ENCODE assay signal across 13 mouse cellular contexts in genomic region chr10:99271016-99271415, GRCm38 (mm10). TPM values are rescaled to one million over a fixed set of nuclear protein-coding genes. Genes with fewer than 3 reads are reported as not detected.
DNase-seq lines count a peak whose midpoint lies in the region; ATAC-seq lines count a peak whose summit lies in the region.
"Had no signal": no experiment of that assay in that cellular context is flagged by ENCODE, and none has a peak within 500 bp of the region (broad histone marks: within the 10 kb centered on the region; RNA-seq: fewer than 3 reads in every experiment).

No protein-coding gene starts in this region.

- peaks cover 3% of the 10 kb centered on the region for H3K36me3 ChIP-seq in lung, embryonic 16.5 days (ENCODE audit: control insufficient read depth, insufficient read depth, low read length)
- H3K36me3 ChIP-seq in limb, embryonic 10.5 days, result peaks cover 19% of the 10 kb centered on the region
- H3K36me3 ChIP-seq in hindbrain, embryonic 12.5 days, result no peaks in the 10 kb centered on the region

- H3K4me1 ChIP-seq in lung, embryonic 16.5 days (replicated peaks; ENCODE audit: control insufficient read depth, insufficient read depth, low read length), result peaks cover 45% of the 10 kb centered on the region
- H3K4me1 ChIP-seq in limb, embryonic 10.5 days, result peaks cover 60% of the 10 kb centered on the region
- peaks cover 31% of the 10 kb centered on the region for H3K4me1 ChIP-seq in hindbrain, embryonic 12.5 days

- no peak for ATAC-seq in lung, embryonic 16.5 days (ENCODE audit: low read depth)
- ATAC-seq in megakaryocyte, adult 5-6 weeks (ENCODE audit: poor library complexity, severe bottlenecking), result no peak
- ATAC-seq in hindbrain, embryonic 12.5 days (ENCODE audit: low FRiP score), result no peak

- WGBS in lung, embryonic 16.5 days, result 49% methylated on average over 11 of the region's 11 CpGs
- 75% methylated on average over 11 of the region's 11 CpGs for WGBS in limb, embryonic 10.5 days
- 75% methylated on average over 11 of the region's 11 CpGs for WGBS in hindbrain, embryonic 12.5 days

- H3K27ac ChIP-seq in lung, embryonic 16.5 days (ENCODE audit: low read length), result peak overlapping the region; percentile 54
- peak overlapping the region; percentile 99 for H3K27ac ChIP-seq in limb, embryonic 10.5 days
- H3K27ac ChIP-seq in hindbrain, embryonic 12.5 days, result no peak overlapping the region
- H3K27ac ChIP-seq: hindbrain, embryonic 14.5 days had no signal

- H3K4me2 ChIP-seq in lung, embryonic 16.5 days (ENCODE audit: low read depth, low read length), result no peak overlapping the region
- H3K4me2 ChIP-seq in hindbrain, embryonic 12.5 days (replicated peaks), result no peak overlapping the region
- H3K4me2 ChIP-seq: heart, embryonic 11.5 days; hindbrain, embryonic 14.5 days had no signal

- peak; percentile 36 to 86 for DNase-seq in adrenal gland, adult (ENCODE audit: inconsistent age in 2 of 2, low spot score in 1 of 2)
- no peak for DNase-seq in adrenal gland, postnatal 4 days (ENCODE audit: low spot score in 2 of 2)
- DNase-seq in lung, postnatal 36 days, result no peak
- DNase-seq in limb, embryonic 10.5 days (ENCODE audit: low spot score), result no peak
- DNase-seq in yolk sac, embryonic 10.5 days (ENCODE audit: low spot score), result peak; percentile 79
- DNase-seq: left cerebral cortex, postnatal 4 days; thymus, adult 2 months had no signal

- no peak overlapping the region for H3K9ac ChIP-seq in lung, embryonic 16.5 days (ENCODE audit: low read length)
- H3K9ac ChIP-seq in hindbrain, embryonic 12.5 days, result no peak overlapping the region
- H3K9ac ChIP-seq: hindbrain, embryonic 14.5 days had no signal

- no peak overlapping the region for H3K4me3 ChIP-seq in lung, embryonic 16.5 days (ENCODE audit: low read length)
- no peak overlapping the region for H3K4me3 ChIP-seq in limb, embryonic 10.5 days
- H3K4me3 ChIP-seq in hindbrain, embryonic 12.5 days, result no peak overlapping the region
- H3K4me3 ChIP-seq: myocyte had no signal

- no peaks in the 10 kb centered on the region for H3K27me3 ChIP-seq in lung, embryonic 16.5 days (ENCODE audit: control insufficient read depth, insufficient read depth, low read depth, low read length)
- no peaks in the 10 kb centered on the region for H3K27me3 ChIP-seq in limb, embryonic 10.5 days (ENCODE audit: low read depth, poor library complexity, severe bottlenecking)
- H3K27me3 ChIP-seq in hindbrain, embryonic 12.5 days, result peaks cover 29% of the 10 kb centered on the region

- no peaks in the 10 kb centered on the region for H3K9me3 ChIP-seq in lung, embryonic 16.5 days (ENCODE audit: control insufficient read depth, low read length)
- H3K9me3 ChIP-seq in limb, embryonic 10.5 days (replicated peaks), result no peaks in the 10 kb centered on the region
- H3K9me3 ChIP-seq in hindbrain, embryonic 12.5 days (replicated peaks), result no peaks in the 10 kb centered on the region

RNA-seq across cellular contexts. Expression of gene Dusp6, which starts 8.0 kb away (rescaled TPM):
- total RNA-seq in adrenal gland, postnatal 4 days (2021), result 100 to 1,000 TPM; 117 to 123 TPM
- 79.3 and 80.3 TPM in 2 replicates for polyA plus RNA-seq in lung, embryonic 16.5 days (2015; fragmentation: Nextera tagmentation; extraction: Ambion mirVana)
- polyA plus RNA-seq in limb, embryonic 10.5 days (2016; fragmentation: Nextera tagmentation; extraction: Ambion mirVana), result 206 and 223 TPM in 2 replicates
- total RNA-seq in megakaryocyte, adult 5-6 weeks (2015), result 47.6 and 51.1 TPM in 2 replicates
- total RNA-seq in megakaryocyte, adult 5-6 weeks (2017), result 43.1 and 48.9 TPM in 2 replicates
- 38.3 and 39.6 TPM in 2 replicates for polyA plus RNA-seq in hindbrain, embryonic 12.5 days (2016; fragmentation: Nextera tagmentation; extraction: Ambion mirVana)

Comparison
In these comparisons a context has a peak if more than half of its experiments do, and no peak if none do; other contexts are left out.
1. DNase-seq: peak in adrenal gland, adult (2 of 2) and yolk sac, embryonic 10.5 days (single experiment); none in adrenal gland, postnatal 4 days (0 of 2), lung, postnatal 36 days (single experiment) and limb, embryonic 10.5 days (single experiment).